Mouse (Mus musculus): ENCODE data around the gene Ubp1. TPM values are rescaled to one million over a fixed set of nuclear protein-coding genes. Genes with fewer than 3 reads are reported as not detected.

The Ubp1 gene
- polyA plus RNA-seq, 1 experiment from 2014 or later, result 81.9 TPM

GRCm38 (mm10) chr9:113932501-113932900, 1.8 kb downstream of the Ubp1 start:
- CTCF ChIA-PET, result interaction anchor here (0.6 to 1.4 kb wide), 3 partner anchors 10 to 23 kb away, joined by 3 to 5 read pairs (median 3); no protein-coding TSS in a partner anchor
- ATAC-seq, result no peak
- in situ Hi-C loops (cut with MboI; ENCODE audit: low pct_unique_long_range_greater_than_20kb), result no loop called here
- no peak for DNase-seq (ENCODE audit: low read depth, low spot score)
- POLR2A ChIA-PET, result no interaction called here
- no peaks in the 10 kb centered on the region for H3K27me3 ChIP-seq
- no peak for TF ChIP-seq CTCF (IDR thresholded peaks at IDR 0.05)

GRCm38 (mm10) chr9:113935638-113936037, 4.9 kb downstream of the Ubp1 start:
- H3K27me3 ChIP-seq, result no peaks in the 10 kb centered on the region
- DNase-seq (ENCODE audit: low read depth, low spot score) (no peak), ATAC-seq (no peak)
- ChIA-PET POLR2A (no interaction called here), CTCF (no interaction called here)
- in situ Hi-C loops (cut with MboI; ENCODE audit: low pct_unique_long_range_greater_than_20kb), result no loop called here
- no peak for TF ChIP-seq CTCF (IDR thresholded peaks at IDR 0.05)

- ChIA-PET POLR2A (no interaction called here), CTCF (interaction anchor here (0.6 to 1.1 kb wide), 2 partner anchors 9 to 442 kb away, joined by 3 read pairs; partner anchors contain the start of gene Ubp1)
- ATAC-seq (no peak), DNase-seq (ENCODE audit: low read depth, low spot score) (no peak)
- TF ChIP-seq CTCF (IDR thresholded peaks at IDR 0.05), result no peak
- in situ Hi-C loops (cut with MboI; ENCODE audit: low pct_unique_long_range_greater_than_20kb), result no loop called here
- H3K27me3 ChIP-seq, result no peaks in the 10 kb centered on the region
Observed at GRCm38 (mm10) chr9:113939063-113939850, 8.5 kb downstream of the Ubp1 start.

- TF ChIP-seq CTCF (IDR thresholded peaks at IDR 0.05), result no peak
- no peak for ATAC-seq
- H3K27me3 ChIP-seq, result no peaks in the 10 kb centered on the region
- ChIA-PET CTCF (interaction anchor here (1.2 kb wide), 1 partner anchor 9 kb away, joined by 4 read pairs; no protein-coding TSS in a partner anchor), POLR2A (no interaction called here)
- DNase-seq (ENCODE audit: low read depth, low spot score), result no peak
- in situ Hi-C loops (cut with MboI; ENCODE audit: low pct_unique_long_range_greater_than_20kb), result no loop called here
Observed at GRCm38 (mm10) chr9:113941103-113941805, 10.5 kb downstream of the Ubp1 start.

GRCm38 (mm10) chr9:113943372-113943771, 12.6 kb downstream of the Ubp1 start:
- POLR2A ChIA-PET, result no interaction called here
- no peak for TF ChIP-seq CTCF (IDR thresholded peaks at IDR 0.05)
- DNase-seq (ENCODE audit: low read depth, low spot score) (no peak), ATAC-seq (no peak)
- no peaks in the 10 kb centered on the region for H3K27me3 ChIP-seq
- CTCF ChIA-PET, result interaction anchor here (1.4 to 2.7 kb wide), 2 partner anchors 9 kb away, joined by 7 to 11 read pairs; no protein-coding TSS in a partner anchor
- in situ Hi-C loops (cut with MboI; ENCODE audit: low pct_unique_long_range_greater_than_20kb), result no loop called here

GRCm38 (mm10) chr9:113947216-113947615, 16.5 kb downstream of the Ubp1 start:
- POLR2A ChIA-PET, result no interaction called here
- CTCF ChIA-PET, result no interaction called here
- DNase-seq (ENCODE audit: low read depth, low spot score) (no peak), ATAC-seq (no peak)
- no peak for TF ChIP-seq CTCF (IDR thresholded peaks at IDR 0.05)
- in situ Hi-C loops (cut with MboI; ENCODE audit: low pct_unique_long_range_greater_than_20kb), result no loop called here
- H3K27me3 ChIP-seq, result no peaks in the 10 kb centered on the region

- DNase-seq (ENCODE audit: low read depth, low spot score) (no peak), ATAC-seq (no peak)
- POLR2A ChIA-PET, result no interaction called here
- CTCF ChIA-PET, result no interaction called here
- no peaks in the 10 kb centered on the region for H3K27me3 ChIP-seq
- no peak for TF ChIP-seq CTCF (IDR thresholded peaks at IDR 0.05)
- in situ Hi-C loops (cut with MboI; ENCODE audit: low pct_unique_long_range_greater_than_20kb), result no loop called here
Observed at GRCm38 (mm10) chr9:113957777-113958176, 27.0 kb downstream of the Ubp1 start.

GRCm38 (mm10) chr9:113963718-113964117, 33.0 kb downstream of the Ubp1 start:
- H3K27me3 ChIP-seq, result no peaks in the 10 kb centered on the region
- ChIA-PET CTCF (no interaction called here), POLR2A (no interaction called here)
- ATAC-seq (no peak), DNase-seq (ENCODE audit: low read depth, low spot score) (no peak)
- TF ChIP-seq CTCF (IDR thresholded peaks at IDR 0.05), result no peak
- in situ Hi-C loops (cut with MboI; ENCODE audit: low pct_unique_long_range_greater_than_20kb), result no loop called here

GRCm38 (mm10) chr9:113964415-113964814, 33.7 kb downstream of the Ubp1 start:
- ATAC-seq, result no peak
- CTCF ChIA-PET, result interaction anchor here (1.7 kb wide), 1 partner anchor 11 kb away, joined by 4 read pairs; no protein-coding TSS in a partner anchor
- DNase-seq (ENCODE audit: low read depth, low spot score), result no peak
- in situ Hi-C loops (cut with MboI; ENCODE audit: low pct_unique_long_range_greater_than_20kb), result no loop called here
- POLR2A ChIA-PET, result interaction anchor here (1.1 kb wide), 1 partner anchor 14 kb away, joined by 3 read pairs; no protein-coding TSS in a partner anchor
- no peaks in the 10 kb centered on the region for H3K27me3 ChIP-seq
- no peak for TF ChIP-seq CTCF (IDR thresholded peaks at IDR 0.05)

- DNase-seq (ENCODE audit: low read depth, low spot score) (no peak), ATAC-seq (no peak)
- TF ChIP-seq CTCF (IDR thresholded peaks at IDR 0.05), result no peak
- ChIA-PET CTCF (interaction anchor here (1.3 to 2.5 kb wide), 4 partner anchors 8 to 26 kb away, joined by 3 to 6 read pairs (median 4); no protein-coding TSS in a partner anchor), POLR2A (no interaction called here)
- in situ Hi-C loops (cut with MboI; ENCODE audit: low pct_unique_long_range_greater_than_20kb), result no loop called here
- no peaks in the 10 kb centered on the region for H3K27me3 ChIP-seq
Observed at GRCm38 (mm10) chr9:113966838-113967237, 36.1 kb downstream of the Ubp1 start.

- ChIA-PET POLR2A (no interaction called here), CTCF (interaction anchor here (2.5 kb wide), 1 partner anchor 23 kb away, joined by 6 read pairs; no protein-coding TSS in a partner anchor)
- H3K27me3 ChIP-seq, result no peaks in the 10 kb centered on the region
- ATAC-seq, result no peak
- TF ChIP-seq CTCF (IDR thresholded peaks at IDR 0.05), result no peak
- in situ Hi-C loops (cut with MboI; ENCODE audit: low pct_unique_long_range_greater_than_20kb), result no loop called here
- DNase-seq (ENCODE audit: low read depth, low spot score), result no peak
Observed at GRCm38 (mm10) chr9:113968967-113969366, 38.2 kb downstream of the Ubp1 start.
